Mouse (Mus musculus) C2C12 (cell line): ENCODE data around the gene Odf2. TPM values are rescaled to one million over a fixed set of nuclear protein-coding genes. Genes with fewer than 3 reads are reported as not detected.
"Not testable (repeated sequence)": the region's sequence is repeated elsewhere in the genome, so short reads cannot be mapped to it uniquely, and the experiment has no call there.

Source experiments
- H3K27me3 ChIP-seq: one replicate; pipeline ENCODE4 v1.6.1; 2011; ENCODE audit not compliant: control insufficient read depth, insufficient read depth, insufficient read length
- H3K36me3 ChIP-seq: one replicate; pipeline ENCODE4 v1.6.1; 2011; ENCODE audit not compliant: control insufficient read depth, insufficient read depth
- H3K4me3 ChIP-seq: one replicate; pipeline ENCODE4 v1.5.1; 2011; ENCODE audit warnings: mild to moderate bottlenecking, control low read depth; ENCODE audit not compliant: poor library complexity, insufficient read depth, severe bottlenecking
- H3K79me2 ChIP-seq: one replicate; pipeline ENCODE4 v1.6.1; 2011; ENCODE audit not compliant: control insufficient read depth, insufficient read depth
- H3K79me3 ChIP-seq: one replicate; pipeline ENCODE4 v1.6.1; 2011; ENCODE audit warnings: low read depth, control low read depth
- H3ac ChIP-seq: one replicate; pipeline ENCODE3; 2011; ENCODE audit warnings: low read depth; ENCODE audit not compliant: control insufficient read depth, insufficient read length
- CEBPB ChIP-seq: IDR thresholded peaks from one replicate; pipeline ENCODE4 v1.6.1; 2011; ENCODE audit warnings: low read depth, mild to moderate bottlenecking, control low read depth, moderate library complexity
- CTCF ChIP-seq: IDR thresholded peaks from one replicate; pipeline ENCODE4 v1.5.1; 2011; ENCODE audit not compliant: control insufficient read depth, insufficient read depth, insufficient read length
- FOSL1 ChIP-seq: IDR thresholded peaks from one replicate; pipeline ENCODE4 v1.8.0; 2011; ENCODE audit warnings: mild to moderate bottlenecking, low read length; ENCODE audit not compliant: poor library complexity, insufficient read depth, severe bottlenecking
- MAX ChIP-seq: IDR thresholded peaks from one replicate; pipeline ENCODE4 v1.6.1; 2011; ENCODE audit warnings: mild to moderate bottlenecking, control low read depth
- MYOD1 ChIP-seq: IDR thresholded peaks from one replicate; pipeline ENCODE4 v1.6.1; 2011; ENCODE audit warnings: low read depth; ENCODE audit not compliant: control insufficient read depth, insufficient read length
- MYOG ChIP-seq: IDR thresholded peaks from one replicate; pipeline ENCODE4 v1.6.1; 2011; ENCODE audit not compliant: control insufficient read depth, insufficient read length; ENCODE audit errors: extremely low read depth
- USF1 ChIP-seq: IDR thresholded peaks from one replicate; pipeline ENCODE4 v1.6.1; 2011; ENCODE audit warnings: low read depth, mild to moderate bottlenecking, control low read depth, moderate library complexity
- polyA plus RNA-seq: library from polyadenylated mRNA; unstranded; fragments of >200 nt; fragmentation: generic; extraction: Trizol; gene quantifications from one replicate; pipeline ENCODE4 v1.2.1, GENCODE M21; 2012; ENCODE audit warnings: missing spikeins

Odf2 gene
- polyA plus RNA-seq, 1 experiment = 31.3 TPM

DNA sequence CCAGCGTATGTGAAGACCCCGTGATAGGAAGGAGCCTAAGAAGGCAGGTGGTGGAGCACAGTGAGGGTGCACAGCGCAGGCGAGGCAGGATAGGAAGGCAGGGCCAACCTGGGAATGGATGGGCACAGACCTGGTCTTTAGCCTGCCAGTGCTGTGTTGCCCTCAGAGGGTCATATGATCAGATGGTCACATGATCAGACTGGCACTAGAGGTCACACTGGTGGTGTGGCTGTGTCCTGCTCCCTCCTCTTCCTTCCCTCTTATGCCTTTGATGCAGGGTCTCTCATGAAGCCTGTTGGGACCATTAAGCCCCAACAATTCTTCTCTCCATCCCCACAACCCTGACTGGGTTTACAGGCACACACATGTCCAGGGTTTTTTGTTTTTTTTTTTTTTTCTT, 15.2 kb upstream of the Odf2 start:
- no peaks in the 10 kb centered on the region for H3K79me3 ChIP-seq
- TF ChIP-seq USF1 (peak; percentile 36), CEBPB (no peak), MYOG (no peak), CTCF (no peak), MYOD1 (no peak)
- no peak overlapping the region for H3K4me3 ChIP-seq
- H3ac ChIP-seq = no peak overlapping the region
- H3K36me3 ChIP-seq = no peaks in the 10 kb centered on the region
- H3K27me3 ChIP-seq = peaks cover 3% of the 10 kb centered on the region
- no peaks in the 10 kb centered on the region for H3K79me2 ChIP-seq

DNA sequence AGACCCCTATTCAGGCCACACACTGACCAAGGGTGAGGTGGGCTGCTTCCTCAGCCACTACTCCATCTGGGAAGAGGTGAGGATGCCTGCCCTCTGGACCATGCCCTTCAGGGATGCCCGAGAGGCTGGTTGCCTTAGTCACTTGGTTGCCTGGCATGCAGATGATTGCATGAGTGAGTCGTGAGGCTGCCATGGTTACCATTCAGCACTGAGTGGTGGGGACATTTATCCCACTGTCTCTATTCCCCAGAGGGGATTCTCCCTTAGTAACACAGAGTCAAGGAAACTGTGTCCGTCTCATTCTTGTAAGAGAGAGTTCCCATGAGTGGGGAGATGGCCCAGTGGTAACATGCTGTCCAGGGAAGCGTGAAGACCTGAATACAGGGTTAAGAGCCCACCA, 11.0 kb upstream of the Odf2 start:
- Histone ChIP-seq H3K79me3 (no peaks in the 10 kb centered on the region), H3K4me3 (no peak overlapping the region), H3K27me3 (peaks cover 3% of the 10 kb centered on the region), H3K36me3 (no peaks in the 10 kb centered on the region), H3ac (no peak overlapping the region), H3K79me2 (no peaks in the 10 kb centered on the region)
- TF ChIP-seq MYOD1 = no peak
- TF ChIP-seq USF1 = no peak
- no peak for TF ChIP-seq CTCF
- no peak for TF ChIP-seq MAX
- no peak for TF ChIP-seq CEBPB
- no peak for TF ChIP-seq FOSL1
- TF ChIP-seq MYOG = no peak

DNA sequence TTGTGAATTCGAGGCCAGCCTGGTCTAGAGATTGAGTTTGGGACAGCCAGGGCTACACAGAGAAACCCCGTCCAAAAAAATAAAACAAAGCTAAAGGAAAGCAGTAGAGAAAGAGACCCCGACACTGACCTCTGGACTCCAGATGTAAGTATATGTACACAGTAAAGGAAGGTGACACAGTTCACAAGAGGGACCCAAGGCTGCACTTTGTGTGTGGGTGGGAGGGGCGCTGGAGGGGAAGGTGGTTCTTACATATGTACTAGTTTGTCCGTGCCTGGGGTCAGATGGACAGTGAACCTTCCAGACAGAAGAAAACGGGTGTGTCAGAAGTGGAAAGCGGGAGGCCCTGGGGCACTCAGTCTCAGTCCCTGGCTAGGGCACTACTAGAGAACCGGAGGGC, 9.8 kb upstream of the Odf2 start:
- Histone ChIP-seq H3ac (no peak overlapping the region), H3K36me3 (no peaks in the 10 kb centered on the region), H3K4me3 (no peak overlapping the region), H3K79me3 (no peaks in the 10 kb centered on the region), H3K79me2 (no peaks in the 10 kb centered on the region), H3K27me3 (peaks cover 13% of the 10 kb centered on the region)
- no peak for TF ChIP-seq CEBPB

GRCm38 (mm10) chr2:29879964-29880830, 8.8 kb upstream of the Odf2 start:
- Histone ChIP-seq H3K27me3 (peaks cover 13% of the 10 kb centered on the region), H3K4me3 (no peak overlapping the region), H3K36me3 (no peaks in the 10 kb centered on the region), H3ac (no peak overlapping the region), H3K79me3 (no peaks in the 10 kb centered on the region), H3K79me2 (no peaks in the 10 kb centered on the region)
- TF ChIP-seq MYOG = no peak
- no peak for TF ChIP-seq USF1
- TF ChIP-seq CEBPB = no peak
- no peak for TF ChIP-seq MAX
- no peak for TF ChIP-seq MYOD1
- no peak for TF ChIP-seq CTCF
- TF ChIP-seq FOSL1 = no peak

GRCm38 (mm10) chr2:29886659-29887292, 2.2 kb upstream of the Odf2 start:
- not testable (repeated sequence) for H3K27me3 ChIP-seq, H3K36me3 ChIP-seq, H3K4me3 ChIP-seq, H3ac ChIP-seq, H3K79me3 ChIP-seq
- peaks cover 20% of the 10 kb centered on the region for H3K79me2 ChIP-seq

DNA sequence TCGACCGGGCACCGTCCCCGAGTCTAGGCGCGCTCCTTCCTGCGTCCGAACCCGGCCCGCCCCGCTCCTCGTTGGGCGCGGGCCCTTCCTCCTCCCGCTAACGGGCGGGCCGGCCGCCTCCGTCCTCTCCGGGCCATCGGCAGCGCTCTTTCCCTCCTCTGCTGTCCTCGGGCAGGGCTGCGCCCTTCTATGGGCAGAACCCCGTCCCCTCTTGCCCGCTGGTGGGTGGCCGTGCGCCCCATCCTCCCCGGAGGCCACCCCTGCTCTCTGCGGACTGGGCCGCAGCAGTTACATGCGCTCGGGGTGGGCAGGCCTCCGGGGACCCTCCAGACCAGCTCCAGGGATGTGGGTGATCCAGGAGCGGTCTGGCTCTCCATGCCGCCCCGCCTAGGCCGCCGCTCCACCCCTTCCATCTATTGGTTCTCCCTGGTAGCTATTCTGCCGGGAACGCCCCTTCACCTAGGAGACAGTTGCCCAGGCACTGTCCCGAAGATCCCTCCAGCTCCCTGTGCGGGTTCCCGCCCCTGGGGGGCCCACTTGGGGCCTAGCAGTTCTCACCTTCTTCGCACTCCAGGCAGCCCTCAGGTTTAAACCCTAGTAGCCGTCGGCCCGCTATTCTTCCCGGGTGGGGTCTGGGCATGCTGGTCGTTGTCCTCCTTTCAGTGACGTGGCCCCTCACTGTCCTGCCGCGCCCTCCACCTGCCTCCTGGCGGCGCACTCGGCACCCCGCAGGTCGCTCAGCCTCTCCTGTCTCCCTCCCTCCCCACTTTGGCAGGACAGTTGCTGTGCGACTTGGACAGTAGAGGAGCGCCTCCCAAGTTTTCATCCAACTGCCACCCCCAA, 1.2 kb downstream of the Odf2 start:
- Histone ChIP-seq H3K4me3 (peak overlapping the region; percentile 93), H3K27me3 (no peaks in the 10 kb centered on the region), H3K36me3 (peaks cover 35% of the 10 kb centered on the region), H3K79me3 (peaks cover 6% of the 10 kb centered on the region), H3ac (peak overlapping the region; percentile 97), H3K79me2 (peaks cover 23% of the 10 kb centered on the region)
- TF ChIP-seq MYOG (no peak), FOSL1 (no peak), CEBPB (no peak), MAX (no peak), USF1 (no peak), CTCF (peak; percentile 68), MYOD1 (no peak)
